Mouse (Mus musculus) ES-E14 (cell line): ENCODE measurements at regions not wholly inside any gene's neighbourhood (a gene's known extent, or its start where the extent isn't known, plus 50 kb on each side); places are given as distances from the start of the nearest gene placed in this dataset.

Experiments
- CHD2 ChIP-seq: IDR thresholded peaks from 2 replicates; pipeline ENCODE4 v1.6.1; 2014; ENCODE audit warnings: mild to moderate bottlenecking, low read depth, low read length, inconsistent platforms
- HCFC1 ChIP-seq: IDR thresholded peaks from 2 replicates; pipeline ENCODE4 v1.6.1; 2012; ENCODE audit warnings: low read length, inconsistent platforms, borderline replicate concordance; ENCODE audit not compliant: insufficient read depth
- ZC3H11A ChIP-seq: IDR thresholded peaks from 2 replicates; pipeline ENCODE4 v1.6.1; 2012; ENCODE audit warnings: low read depth, mild to moderate bottlenecking, inconsistent platforms, low read length, borderline replicate concordance
- ZNF384 ChIP-seq: IDR thresholded peaks from 2 replicates; pipeline ENCODE4 v1.6.1; 2012; ENCODE audit warnings: low read depth, low read length, inconsistent platforms

GRCm38 (mm10) chr9:101423041-101423440 is 171.4 kb upstream of the Ppp2r3a start:
- TF ChIP-seq CHD2: no peak
- no peak for TF ChIP-seq HCFC1
- TF ChIP-seq ZNF384: no peak
- no peak for TF ChIP-seq ZC3H11A
